Mouse (Mus musculus) kidney, embryonic 15.5 days (tissue): Measurements from ENCODE around the gene Klhl33. TPM values are rescaled to one million over a fixed set of nuclear protein-coding genes. Genes with fewer than 3 reads are reported as not detected.
"Not testable (repeated sequence)": the region's sequence is repeated elsewhere in the genome, so short reads cannot be mapped to it uniquely, and the experiment has no call there.

Experiments used
- ATAC-seq: fragments of 200-750 bp; cut with Nextera tagmentation; replicated peaks from 2 replicates; pipeline ENCODE4 v1.8.0; 2017; ENCODE audit warnings: moderate TSS enrichment; ENCODE audit not compliant: low FRiP score
- H3K27ac ChIP-seq: fragments of 300-500 bp; sonication (generic); 2 replicates; pipeline ENCODE4 v1.5.1; 2015; ENCODE audit warnings: mild to moderate bottlenecking, inconsistent platforms
- H3K27me3 ChIP-seq: fragments of 300-500 bp; sonication (generic); 2 replicates; pipeline ENCODE4 v1.6.1; 2015; ENCODE audit warnings: inconsistent platforms
- H3K36me3 ChIP-seq: fragments of 300-500 bp; sonication (generic); 2 replicates; pipeline ENCODE4 v1.6.1; 2015; ENCODE audit warnings: inconsistent platforms
- H3K4me1 ChIP-seq: fragments of 300-500 bp; sonication (generic); 2 replicates; pipeline ENCODE4 v1.6.1; 2015; ENCODE audit warnings: inconsistent platforms
- H3K4me2 ChIP-seq: fragments of 300-500 bp; sonication (generic); 2 replicates; pipeline ENCODE4 v1.6.1; 2015; ENCODE audit warnings: moderate library complexity, mild to moderate bottlenecking, inconsistent platforms
- H3K4me3 ChIP-seq: fragments of 300-500 bp; sonication (generic); replicated peaks from 2 replicates; pipeline ENCODE4 v1.5.1; 2015; ENCODE audit warnings: mild to moderate bottlenecking, inconsistent platforms
- H3K9ac ChIP-seq: fragments of 300-500 bp; sonication (generic); 2 replicates; pipeline ENCODE4 v1.6.1; 2015; ENCODE audit warnings: mild to moderate bottlenecking, inconsistent platforms
- H3K9me3 ChIP-seq: fragments of 300-500 bp; sonication (generic); replicated peaks from 2 replicates; pipeline ENCODE4 v1.6.1; 2016; ENCODE audit warnings: inconsistent platforms
- WGBS: fragments of 180-500 bp; shearing (Covaris S2); methylation state at CpG from one replicate; pipeline ENCODE4 v1.1.7; 2015; ENCODE audit warnings: mixed read lengths; 5-methylcytosine and 5-hydroxymethylcytosine counted together
- polyA plus RNA-seq: library from polyadenylated mRNA; unstranded; fragments of >200 nt; fragmentation: Nextera tagmentation; extraction: Ambion mirVana; gene quantifications from 2 replicates; pipeline ENCODE4 v1.2.1, GENCODE M21; 2015

The Klhl33 gene
- polyA plus RNA-seq, 1 experiment from 2014 or later = 0.19 TPM

- ATAC-seq = no peak
- 10% methylated on average over 10 of the region's 10 CpGs for WGBS
- H3K27ac ChIP-seq = peak overlapping the region; percentile 87
- peak overlapping the region; percentile 84 for H3K4me2 ChIP-seq
- H3K27me3 ChIP-seq = no peaks in the 10 kb centered on the region
- H3K4me3 ChIP-seq = peak overlapping the region; percentile 100
- H3K9ac ChIP-seq = peak overlapping the region; percentile 99
- H3K9me3 ChIP-seq = no peaks in the 10 kb centered on the region
- peaks cover 35% of the 10 kb centered on the region for H3K36me3 ChIP-seq
- H3K4me1 ChIP-seq = peaks cover 39% of the 10 kb centered on the region
Observed at GRCm38 (mm10) chr14:50929951-50930350, 32.6 kb upstream of the Klhl33 start.

GRCm38 (mm10) chr14:50927366-50927765 lies 30.1 kb upstream of the Klhl33 start:
- Histone ChIP-seq H3K9me3 (no peaks in the 10 kb centered on the region), H3K4me2 (no peak overlapping the region), H3K27ac (no peak overlapping the region), H3K4me3 (0 out of 2 replicates have a peak overlapping the region, but pooled peaks have one; percentile 3), H3K9ac (no peak overlapping the region), H3K4me1 (peaks cover 45% of the 10 kb centered on the region), H3K27me3 (no peaks in the 10 kb centered on the region), H3K36me3 (peaks cover 35% of the 10 kb centered on the region)
- ATAC-seq = no peak
- 81% methylated on average over 3 of the region's 3 CpGs for WGBS

GRCm38 (mm10) chr14:50925111-50925920 lies 28.0 kb upstream of the Klhl33 start:
- peak; percentile 27; the same call in 1 of the 2 replicates for ATAC-seq
- H3K4me3 ChIP-seq = peak overlapping the region; percentile 83
- H3K4me1 ChIP-seq = peaks cover 40% of the 10 kb centered on the region
- peak overlapping the region; percentile 73 for H3K4me2 ChIP-seq
- peak overlapping the region; percentile 78 for H3K9ac ChIP-seq
- no peaks in the 10 kb centered on the region for H3K27me3 ChIP-seq
- peak overlapping the region; percentile 96 for H3K27ac ChIP-seq
- peaks cover 40% of the 10 kb centered on the region for H3K36me3 ChIP-seq
- no peaks in the 10 kb centered on the region for H3K9me3 ChIP-seq
- 2% methylated on average over 38 of the region's 38 CpGs for WGBS

- peaks cover 32% of the 10 kb centered on the region for H3K4me1 ChIP-seq
- peak within 1 kb of the TSS; percentile 96 for H3K27ac ChIP-seq
- under 1% methylated on average over 57 of the region's 57 CpGs for WGBS
- H3K9ac ChIP-seq = peak within 1 kb of the TSS; percentile 78
- H3K36me3 ChIP-seq = peaks cover 49% of the 10 kb centered on the region
- H3K27me3 ChIP-seq = no peaks in the 10 kb centered on the region
- H3K4me3 ChIP-seq = peak within 1 kb of the TSS; percentile 83
- H3K4me2 ChIP-seq = peak within 1 kb of the TSS; percentile 73
- no peaks in the 10 kb centered on the region for H3K9me3 ChIP-seq
- peak; percentile 96 for ATAC-seq
Observed at GRCm38 (mm10) chr14:50924281-50925064, 27.2 kb upstream of the Klhl33 start, which contains the start of the genes Osgep and Apex1. TSS of gene Osgep (minus strand) at chr14:50924893. TSS of gene Apex1 (plus strand) at chr14:50924968.

- Histone ChIP-seq H3K36me3 (peaks cover 48% of the 10 kb centered on the region), H3K4me1 (peaks cover 25% of the 10 kb centered on the region), H3K9ac (peak overlapping the region; percentile 78; the same call in 1 of the 2 replicates), H3K4me2 (peak overlapping the region; percentile 73), H3K4me3 (peak overlapping the region; percentile 83), H3K27ac (0 out of 2 replicates have a peak overlapping the region, but pooled peaks have one; percentile 96)
- 70% methylated on average over 1 of the region's 1 CpGs for WGBS
- H3K27me3 ChIP-seq, H3K9me3 ChIP-seq, ATAC-seq: not testable (repeated sequence)
Observed at GRCm38 (mm10) chr14:50923437-50923836, 26.1 kb upstream of the Klhl33 start.

GRCm38 (mm10) chr14:50911356-50911755 lies 14.0 kb upstream of the Klhl33 start:
- H3K27me3 ChIP-seq = no peaks in the 10 kb centered on the region
- no peak overlapping the region for H3K4me3 ChIP-seq
- no peak overlapping the region for H3K9ac ChIP-seq
- H3K4me2 ChIP-seq = no peak overlapping the region
- no peak overlapping the region for H3K27ac ChIP-seq
- no peaks in the 10 kb centered on the region for H3K4me1 ChIP-seq
- H3K9me3 ChIP-seq = no peaks in the 10 kb centered on the region
- no peak for ATAC-seq
- H3K36me3 ChIP-seq = peaks cover 55% of the 10 kb centered on the region
- WGBS = 70% methylated on average over 3 of the region's 3 CpGs

GRCm38 (mm10) chr14:50908126-50908525 lies 10.8 kb upstream of the Klhl33 start:
- Histone ChIP-seq H3K4me1 (peaks cover 8% of the 10 kb centered on the region; the same call in 1 of the 2 replicates), H3K36me3 (peaks cover 25% of the 10 kb centered on the region), H3K4me2 (no peak overlapping the region), H3K27ac (no peak overlapping the region), H3K9ac (no peak overlapping the region), H3K9me3 (no peaks in the 10 kb centered on the region), H3K4me3 (no peak overlapping the region), H3K27me3 (no peaks in the 10 kb centered on the region)
- no peak for ATAC-seq
- 85% methylated on average over 4 of the region's 4 CpGs for WGBS

- H3K4me3 ChIP-seq, H3K27me3 ChIP-seq, H3K27ac ChIP-seq, H3K9ac ChIP-seq, ATAC-seq, H3K4me1 ChIP-seq, H3K36me3 ChIP-seq, H3K9me3 ChIP-seq, H3K4me2 ChIP-seq: not testable (repeated sequence)
Observed at GRCm38 (mm10) chr14:50905327-50905726, 8.0 kb upstream of the Klhl33 start.

GRCm38 (mm10) chr14:50904828-50905129 lies 7.5 kb upstream of the Klhl33 start:
- peaks cover 8% of the 10 kb centered on the region; the same call in 1 of the 2 replicates for H3K4me1 ChIP-seq
- no peak for ATAC-seq
- H3K27me3 ChIP-seq = no peaks in the 10 kb centered on the region
- no peak overlapping the region for H3K4me2 ChIP-seq
- no peaks in the 10 kb centered on the region for H3K36me3 ChIP-seq
- WGBS = 89% methylated on average over 4 of the region's 4 CpGs
- no peaks in the 10 kb centered on the region for H3K9me3 ChIP-seq
- H3K9ac ChIP-seq = no peak overlapping the region
- H3K27ac ChIP-seq = no peak overlapping the region
- no peak overlapping the region for H3K4me3 ChIP-seq

- Histone ChIP-seq H3K27ac (peak overlapping the region; percentile 48), H3K36me3 (no peaks in the 10 kb centered on the region), H3K4me2 (peak overlapping the region; percentile 81), H3K27me3 (no peaks in the 10 kb centered on the region), H3K4me3 (peak overlapping the region; percentile 46), H3K9ac (peak overlapping the region; percentile 40), H3K4me1 (peaks cover 8% of the 10 kb centered on the region; the same call in 1 of the 2 replicates), H3K9me3 (no peaks in the 10 kb centered on the region)
- WGBS = 3% methylated on average over 26 of the region's 26 CpGs
- ATAC-seq = peak; percentile 93
Observed at GRCm38 (mm10) chr14:50903973-50904827, 6.9 kb upstream of the Klhl33 start.

- not testable (repeated sequence) for H3K9me3 ChIP-seq, H3K9ac ChIP-seq, ATAC-seq, H3K4me2 ChIP-seq, H3K36me3 ChIP-seq, H3K27ac ChIP-seq, H3K4me3 ChIP-seq
- H3K4me1 ChIP-seq = peaks cover 12% of the 10 kb centered on the region
- peaks cover 21% of the 10 kb centered on the region for H3K27me3 ChIP-seq
- 91% methylated on average over 2 of the region's 2 CpGs for WGBS
Observed at GRCm38 (mm10) chr14:50897992-50898391, 685 bp upstream of the Klhl33 start.
